Mouse (Mus musculus): ENCODE data around the gene Lhfp.

DNA sequence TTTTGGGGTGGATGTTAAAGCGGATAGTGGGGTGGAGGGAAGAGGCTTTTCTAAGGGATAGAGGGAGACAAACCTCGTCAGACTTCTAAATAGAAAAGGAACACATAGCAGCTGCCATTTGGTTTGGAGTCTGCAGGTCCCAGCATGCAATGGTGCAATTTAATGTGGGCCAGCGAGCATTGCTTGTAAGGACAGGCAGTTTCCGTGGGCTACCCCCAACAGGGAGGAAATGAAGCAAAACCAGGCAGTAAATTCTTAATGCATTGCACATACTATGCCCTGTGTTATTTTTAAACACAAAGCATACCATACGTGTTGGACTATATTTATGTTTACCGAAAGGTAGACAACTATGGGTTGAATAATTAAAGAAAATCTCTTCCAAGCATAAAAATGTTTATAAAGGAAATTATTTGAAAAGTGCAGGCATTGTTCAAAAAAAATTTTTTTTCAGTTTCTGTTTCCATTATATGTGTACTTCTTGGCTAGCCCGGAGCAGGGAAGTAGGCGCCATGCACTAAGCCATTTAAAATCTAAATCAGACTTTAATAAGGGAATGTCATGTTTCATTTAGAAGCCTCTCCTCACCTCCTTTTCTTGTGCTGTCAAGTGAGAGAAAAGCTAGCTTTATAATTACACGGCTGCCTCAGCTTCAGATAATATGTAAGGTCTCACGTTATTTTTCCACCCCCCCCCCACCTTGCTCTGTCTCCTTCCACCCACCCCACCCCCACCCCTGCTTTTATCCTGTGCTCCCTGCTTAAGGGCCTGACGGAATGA, 67.5 kb downstream of the Lhfp start:
- no peak for TF ChIP-seq POLR2A (IDR thresholded peaks at IDR 0.05; ENCODE audit: borderline replicate concordance, low read depth, low read length)
- no peak for TF ChIP-seq CTCF (IDR thresholded peaks at IDR 0.05; ENCODE audit: low read depth, low read length)
